Mouse (Mus musculus) stomach, embryonic 15.5 days (tissue): ENCODE measurements around the gene Tex33. TPM values are rescaled to one million over a fixed set of nuclear protein-coding genes. Genes with fewer than 3 reads are reported as not detected.

Experiments
- ATAC-seq: fragments of 200-750 bp; cut with Nextera tagmentation; 2 replicates; pipeline ENCODE4 v1.8.0; 2017; ENCODE audit warnings: low read depth, moderate number of reproducible peaks, moderate TSS enrichment; ENCODE audit not compliant: insufficient read depth, low FRiP score
- H3K27ac ChIP-seq: fragments of 300-500 bp; sonication (generic); 2 replicates; pipeline ENCODE4 v1.5.1; 2015; ENCODE audit warnings: mild to moderate bottlenecking, inconsistent platforms
- H3K27me3 ChIP-seq: fragments of 300-500 bp; sonication (generic); replicated peaks from 2 replicates; pipeline ENCODE4 v1.6.1; 2015; ENCODE audit warnings: inconsistent platforms
- H3K36me3 ChIP-seq: fragments of 300-500 bp; sonication (generic); 2 replicates; pipeline ENCODE4 v1.6.1; 2015; ENCODE audit warnings: inconsistent platforms
- H3K4me1 ChIP-seq: fragments of 300-500 bp; sonication (generic); 2 replicates; pipeline ENCODE4 v1.6.1; 2015; ENCODE audit warnings: inconsistent platforms
- H3K4me2 ChIP-seq: fragments of 300-500 bp; sonication (generic); 2 replicates; pipeline ENCODE4 v1.6.1; 2015; ENCODE audit warnings: mild to moderate bottlenecking, inconsistent platforms
- H3K4me3 ChIP-seq: fragments of 300-500 bp; sonication (generic); replicated peaks from 2 replicates; pipeline ENCODE4 v1.5.1; 2015; ENCODE audit warnings: inconsistent platforms
- H3K9ac ChIP-seq: fragments of 300-500 bp; sonication (generic); 2 replicates; pipeline ENCODE4 v1.6.1; 2015; ENCODE audit warnings: inconsistent platforms
- H3K9me3 ChIP-seq: fragments of 300-500 bp; sonication (generic); 2 replicates; pipeline ENCODE4 v1.6.1; 2016; ENCODE audit warnings: inconsistent platforms
- WGBS: fragments of 180-500 bp; shearing (Covaris S2); methylation state at CpG from one replicate; pipeline ENCODE4 v1.1.7; 2015; 5-methylcytosine and 5-hydroxymethylcytosine counted together
- polyA plus RNA-seq: library from polyadenylated mRNA; unstranded; fragments of >200 nt; fragmentation: Nextera tagmentation; extraction: Ambion mirVana; gene quantifications from 2 replicates; pipeline ENCODE4 v1.2.1, GENCODE M21; 2015

The Tex33 gene
- polyA plus RNA-seq, 1 experiment from 2014 or later, result not detected

- Histone ChIP-seq H3K36me3 (peaks cover 8% of the 10 kb centered on the region; the same call in 1 of the 2 replicates), H3K4me3 (no peak overlapping the region), H3K27ac (no peak overlapping the region), H3K4me1 (peaks cover 10% of the 10 kb centered on the region; the same call in 1 of the 2 replicates), H3K27me3 (no peaks in the 10 kb centered on the region), H3K9me3 (no peaks in the 10 kb centered on the region), H3K9ac (no peak overlapping the region), H3K4me2 (no peak overlapping the region)
- WGBS, result 85% methylated on average over 10 of the region's 10 CpGs
- ATAC-seq, result no peak
Observed at GRCm38 (mm10) chr15:78430874-78431273, 35.2 kb upstream of the Tex33 start.

GRCm38 (mm10) chr15:78429871-78430622 is 34.3 kb upstream of the Tex33 start:
- Histone ChIP-seq H3K9me3 (no peaks in the 10 kb centered on the region), H3K27me3 (no peaks in the 10 kb centered on the region), H3K36me3 (peaks cover 8% of the 10 kb centered on the region; the same call in 1 of the 2 replicates), H3K4me1 (peaks cover 10% of the 10 kb centered on the region; the same call in 1 of the 2 replicates), H3K9ac (no peak overlapping the region), H3K4me3 (peak overlapping the region; percentile 71; the same call in 1 of the 2 replicates), H3K27ac (peak overlapping the region; percentile 60; the same call in 1 of the 2 replicates), H3K4me2 (peak overlapping the region; percentile 79)
- 73% methylated on average over 13 of the region's 13 CpGs for WGBS
- ATAC-seq, result no peak

GRCm38 (mm10) chr15:78429139-78429459 is 33.4 kb upstream of the Tex33 start:
- WGBS, result 10% methylated on average over 3 of the region's 3 CpGs
- peak overlapping the region; percentile 79 for H3K4me2 ChIP-seq
- peak overlapping the region; percentile 49 for H3K9ac ChIP-seq
- H3K27ac ChIP-seq, result peak overlapping the region; percentile 60
- H3K4me1 ChIP-seq, result peaks cover 10% of the 10 kb centered on the region; the same call in 1 of the 2 replicates
- H3K9me3 ChIP-seq, result no peaks in the 10 kb centered on the region
- peak overlapping the region; percentile 71 for H3K4me3 ChIP-seq
- H3K36me3 ChIP-seq, result peaks cover 3% of the 10 kb centered on the region; the same call in 1 of the 2 replicates
- 0 out of 2 replicates have a peak, but pooled peaks cover 4% of the 10 kb centered on the region for H3K27me3 ChIP-seq
- no peak for ATAC-seq

GRCm38 (mm10) chr15:78428391-78429138 is 32.9 kb upstream of the Tex33 start, which contains the start of gene Kctd17:
TSS of gene Kctd17 (plus strand) at chr15:78428564.
- H3K36me3 ChIP-seq, result 0 out of 2 replicates have a peak, but pooled peaks cover 2% of the 10 kb centered on the region
- peak within 1 kb of the TSS; percentile 79 for H3K4me2 ChIP-seq
- peaks cover 10% of the 10 kb centered on the region; the same call in 1 of the 2 replicates for H3K4me1 ChIP-seq
- H3K27me3 ChIP-seq, result peaks cover 8% of the 10 kb centered on the region; the same call in 1 of the 2 replicates
- H3K9me3 ChIP-seq, result no peaks in the 10 kb centered on the region
- peak within 1 kb of the TSS; percentile 49 for H3K9ac ChIP-seq
- H3K27ac ChIP-seq, result peak within 1 kb of the TSS; percentile 60
- H3K4me3 ChIP-seq, result peak within 1 kb of the TSS; percentile 71
- ATAC-seq, result peak; percentile 76
- under 1% methylated on average over 52 of the region's 52 CpGs for WGBS

GRCm38 (mm10) chr15:78425230-78425629 is 29.5 kb upstream of the Tex33 start:
- Histone ChIP-seq H3K4me2 (no peak overlapping the region), H3K4me1 (peaks cover 14% of the 10 kb centered on the region; the same call in 1 of the 2 replicates), H3K4me3 (no peak overlapping the region), H3K27me3 (peaks cover 8% of the 10 kb centered on the region; the same call in 1 of the 2 replicates), H3K9ac (no peak overlapping the region), H3K36me3 (no peaks in the 10 kb centered on the region), H3K9me3 (no peaks in the 10 kb centered on the region), H3K27ac (no peak overlapping the region)
- 58% methylated on average over 4 of the region's 4 CpGs for WGBS
- ATAC-seq, result no peak

GRCm38 (mm10) chr15:78424507-78424906 is 28.8 kb upstream of the Tex33 start:
- 19% methylated on average over 11 of the region's 11 CpGs for WGBS
- ATAC-seq, result no peak

GRCm38 (mm10) chr15:78422046-78422956 is 26.6 kb upstream of the Tex33 start:
- Histone ChIP-seq H3K9ac (no peak overlapping the region), H3K36me3 (no peaks in the 10 kb centered on the region), H3K27ac (no peak overlapping the region), H3K4me3 (no peak overlapping the region), H3K4me2 (peak overlapping the region; percentile 36), H3K27me3 (peaks cover 8% of the 10 kb centered on the region; the same call in 1 of the 2 replicates), H3K4me1 (peaks cover 4% of the 10 kb centered on the region; the same call in 1 of the 2 replicates), H3K9me3 (no peaks in the 10 kb centered on the region)
- WGBS, result 14% methylated on average over 16 of the region's 16 CpGs
- peak; percentile 73; the same call in 1 of the 2 replicates for ATAC-seq

More at GRCm38 (mm10) chr15:78424507-78424906, 28.8 kb upstream of the Tex33 start:
- no peak overlapping the region for H3K4me2 ChIP-seq
- H3K9ac ChIP-seq, result no peak overlapping the region
- peaks cover 10% of the 10 kb centered on the region; the same call in 1 of the 2 replicates for H3K4me1 ChIP-seq
- H3K4me3 ChIP-seq, result no peak overlapping the region
- no peaks in the 10 kb centered on the region for H3K9me3 ChIP-seq
- H3K27ac ChIP-seq, result no peak overlapping the region
- no peaks in the 10 kb centered on the region for H3K36me3 ChIP-seq
- peaks cover 8% of the 10 kb centered on the region; the same call in 1 of the 2 replicates for H3K27me3 ChIP-seq

- Histone ChIP-seq H3K9ac (no peak overlapping the region), H3K4me2 (no peak overlapping the region), H3K4me1 (peaks cover 7% of the 10 kb centered on the region; the same call in 1 of the 2 replicates), H3K9me3 (no peaks in the 10 kb centered on the region), H3K27me3 (peaks cover 8% of the 10 kb centered on the region; the same call in 1 of the 2 replicates), H3K4me3 (no peak overlapping the region), H3K36me3 (no peaks in the 10 kb centered on the region), H3K27ac (no peak overlapping the region)
- ATAC-seq, result no peak
- 83% methylated on average over 13 of the region's 13 CpGs for WGBS
Observed at GRCm38 (mm10) chr15:78420395-78420794, 24.7 kb upstream of the Tex33 start.

GRCm38 (mm10) chr15:78416937-78417336 is 21.2 kb upstream of the Tex33 start:
- H3K4me3 ChIP-seq, result no peak overlapping the region
- peaks cover 4% of the 10 kb centered on the region; the same call in 1 of the 2 replicates for H3K4me1 ChIP-seq
- H3K27ac ChIP-seq, result peak overlapping the region; percentile 88
- no peaks in the 10 kb centered on the region for H3K36me3 ChIP-seq
- H3K27me3 ChIP-seq, result no peaks in the 10 kb centered on the region
- H3K9me3 ChIP-seq, result no peaks in the 10 kb centered on the region
- H3K4me2 ChIP-seq, result no peak overlapping the region
- WGBS, result 18% methylated on average over 4 of the region's 4 CpGs
- peak; percentile 33 for ATAC-seq
- H3K9ac ChIP-seq, result no peak overlapping the region

GRCm38 (mm10) chr15:78414157-78414556 is 18.4 kb upstream of the Tex33 start:
- Histone ChIP-seq H3K9me3 (no peaks in the 10 kb centered on the region), H3K4me1 (peaks cover 9% of the 10 kb centered on the region), H3K4me3 (no peak overlapping the region), H3K9ac (no peak overlapping the region), H3K27ac (0 out of 2 replicates have a peak overlapping the region, but pooled peaks have one; percentile 12), H3K4me2 (no peak overlapping the region), H3K36me3 (no peaks in the 10 kb centered on the region), H3K27me3 (peaks cover 16% of the 10 kb centered on the region; the same call in 1 of the 2 replicates)
- ATAC-seq, result no peak
- 86% methylated on average over 8 of the region's 8 CpGs for WGBS

GRCm38 (mm10) chr15:78413719-78414117 is 18.0 kb upstream of the Tex33 start:
- H3K27me3 ChIP-seq, result peaks cover 16% of the 10 kb centered on the region; the same call in 1 of the 2 replicates
- no peak overlapping the region for H3K4me3 ChIP-seq
- WGBS, result 38% methylated on average over 1 of the region's 1 CpGs
- peaks cover 9% of the 10 kb centered on the region for H3K4me1 ChIP-seq
- H3K36me3 ChIP-seq, result no peaks in the 10 kb centered on the region
- ATAC-seq, result no peak
- H3K9me3 ChIP-seq, result no peaks in the 10 kb centered on the region
- 0 out of 2 replicates have a peak overlapping the region, but pooled peaks have one; percentile 12 for H3K27ac ChIP-seq
- H3K4me2 ChIP-seq, result no peak overlapping the region
- no peak overlapping the region for H3K9ac ChIP-seq
